Mouse (Mus musculus): ENCODE measurements around the gene Iqcd.
A peak's percentile ranks its signal among the peaks of the same experiment; 100 is the strongest.

Iqcd gene

GRCm38 (mm10) chr5:120588569-120589094, at the start of gene Iqcd, which contains the start of gene Tpcn1:
Gene Iqcd, plus strand, starts transcription at chr5:120589016.
Gene Tpcn1, minus strand, starts transcription at chr5:120588673.
- peak; percentile 100 for DNase-seq (ENCODE audit: low read depth, low spot score)

- DNase-seq (ENCODE audit: low read depth, low spot score): no peak
Measured at GRCm38 (mm10) chr5:120548236-120548850, 40.5 kb upstream of the Iqcd start.

- no peak for DNase-seq (ENCODE audit: low read depth, low spot score)
Measured at GRCm38 (mm10) chr5:120550137-120550536, 38.7 kb upstream of the Iqcd start.

GRCm38 (mm10) chr5:120550673-120551072, 38.1 kb upstream of the Iqcd start:
- DNase-seq (ENCODE audit: low read depth, low spot score): peak; percentile 64

- no peak for DNase-seq (ENCODE audit: low read depth, low spot score)
Measured at GRCm38 (mm10) chr5:120555871-120556270, 32.9 kb upstream of the Iqcd start.

- no peak for DNase-seq (ENCODE audit: low read depth, low spot score)
Measured at GRCm38 (mm10) chr5:120558041-120558440, 30.8 kb upstream of the Iqcd start.

- DNase-seq (ENCODE audit: low read depth, low spot score): peak; percentile 47
Measured at GRCm38 (mm10) chr5:120558762-120559161, 30.1 kb upstream of the Iqcd start.

GRCm38 (mm10) chr5:120560129-120560615, 28.6 kb upstream of the Iqcd start:
- DNase-seq (ENCODE audit: low read depth, low spot score): peak; percentile 48

GRCm38 (mm10) chr5:120560616-120561311, 28.1 kb upstream of the Iqcd start:
- DNase-seq (ENCODE audit: low read depth, low spot score): peak; percentile 90

GRCm38 (mm10) chr5:120562956-120563913, 25.6 kb upstream of the Iqcd start:
- no peak for DNase-seq (ENCODE audit: low read depth, low spot score)

GRCm38 (mm10) chr5:120563914-120564311, 24.9 kb upstream of the Iqcd start:
- DNase-seq (ENCODE audit: low read depth, low spot score): no peak

GRCm38 (mm10) chr5:120565171-120565905, 23.5 kb upstream of the Iqcd start:
- DNase-seq (ENCODE audit: low read depth, low spot score): no peak

GRCm38 (mm10) chr5:120566101-120566500, 22.7 kb upstream of the Iqcd start:
- peak; percentile 97 for DNase-seq (ENCODE audit: low read depth, low spot score)

GRCm38 (mm10) chr5:120566681-120567252, 22.0 kb upstream of the Iqcd start:
- DNase-seq (ENCODE audit: low read depth, low spot score): peak; percentile 77

GRCm38 (mm10) chr5:120567253-120567701, 21.5 kb upstream of the Iqcd start:
- peak; percentile 84 for DNase-seq (ENCODE audit: low read depth, low spot score)

GRCm38 (mm10) chr5:120567761-120568211, 21.0 kb upstream of the Iqcd start:
- no peak for DNase-seq (ENCODE audit: low read depth, low spot score)

- peak; percentile 67 for DNase-seq (ENCODE audit: low read depth, low spot score)
Measured at GRCm38 (mm10) chr5:120568336-120568768, 20.5 kb upstream of the Iqcd start.

GRCm38 (mm10) chr5:120568964-120569363, 19.9 kb upstream of the Iqcd start:
- DNase-seq (ENCODE audit: low read depth, low spot score): no peak

- no peak for DNase-seq (ENCODE audit: low read depth, low spot score)
Measured at GRCm38 (mm10) chr5:120569791-120570190, 19.0 kb upstream of the Iqcd start.

- DNase-seq (ENCODE audit: low read depth, low spot score): no peak
Measured at GRCm38 (mm10) chr5:120570289-120570897, 18.4 kb upstream of the Iqcd start.
